Mouse (Mus musculus) T-helper 17 cell (primary cell): ENCODE data around the gene 1700020A23Rik.

Experiments
- in situ Hi-C, 2 experiments: fragments of 300-600 bp; cut with MboI, MseI; formaldehyde crosslinking; loops; 1 replicate in 1 of 2; 2 replicates in 1 of 2; pipeline ENCODE4 v1.15.1; 2025; ENCODE audit warnings: high pct_unique_total_duplicates in 2 of 2

Gene 1700020A23Rik

GRCm38 (mm10) chr2:130411558-130412495, 6.8 kb downstream of the 1700020A23Rik start:
- in situ Hi-C loops, result no loop called here

GRCm38 (mm10) chr2:130412775-130413174, 7.7 kb downstream of the 1700020A23Rik start:
- in situ Hi-C loops, result no loop called here

GRCm38 (mm10) chr2:130414094-130414856, 9.2 kb downstream of the 1700020A23Rik start:
- in situ Hi-C loops, result no loop called here

- in situ Hi-C loops, result loop anchor here (5.0 kb wide), 2 partner anchors 130 to 140 kb away; partner anchors contain the start of gene Idh3b (in 1 of the 2)
These were observed 16.9 kb downstream of the 1700020A23Rik start for GRCm38 (mm10) chr2:130421781-130422620.

- in situ Hi-C loops, result loop anchor here (5.0 kb wide), 2 partner anchors 131 to 141 kb away; partner anchors contain the start of gene Idh3b (in 1 of the 2)
These were observed 18.5 kb downstream of the 1700020A23Rik start for GRCm38 (mm10) chr2:130423397-130424125.

GRCm38 (mm10) chr2:130424126-130424853, 19.2 kb downstream of the 1700020A23Rik start, which contains the start of the genes Vps16 and Pced1a:
TSS of gene Vps16 (plus strand) at chr2:130424339.
TSS of gene Pced1a (minus strand) at chr2:130424701.
- in situ Hi-C loops, result loop anchor here (5.0 kb wide), 2 partner anchors 132 to 142 kb away; partner anchors contain the start of gene Idh3b (in 1 of the 2)

- in situ Hi-C loops, result no loop called here
These were observed 20.1 kb downstream of the 1700020A23Rik start for GRCm38 (mm10) chr2:130425112-130425511.

- in situ Hi-C loops, result loop anchor here in 1 of 2 experiments (10.0 kb wide), 1 partner anchor 125 kb away; no protein-coding TSS in a partner anchor
These were observed 24.8 kb downstream of the 1700020A23Rik start for GRCm38 (mm10) chr2:130429851-130430250.

GRCm38 (mm10) chr2:130430484-130430883, 25.4 kb downstream of the 1700020A23Rik start:
- in situ Hi-C loops, result loop anchor here in 1 of 2 experiments (10.0 kb wide), 1 partner anchor 124 kb away; no protein-coding TSS in a partner anchor

- in situ Hi-C loops, result loop anchor here in 1 of 2 experiments (10.0 kb wide), 1 partner anchor 123 kb away; no protein-coding TSS in a partner anchor
These were observed 27.1 kb downstream of the 1700020A23Rik start for GRCm38 (mm10) chr2:130432157-130432556.

GRCm38 (mm10) chr2:130433152-130433551, 28.1 kb downstream of the 1700020A23Rik start:
- in situ Hi-C loops, result loop anchor here in 1 of 2 experiments (10.0 kb wide), 1 partner anchor 122 kb away; no protein-coding TSS in a partner anchor

GRCm38 (mm10) chr2:130436769-130437168, 31.7 kb downstream of the 1700020A23Rik start:
- in situ Hi-C loops, result loop anchor here in 1 of 2 experiments (10.0 kb wide), 1 partner anchor 118 kb away; no protein-coding TSS in a partner anchor

GRCm38 (mm10) chr2:130438861-130439260, 33.8 kb downstream of the 1700020A23Rik start:
- in situ Hi-C loops, result loop anchor here in 1 of 2 experiments (10.0 kb wide), 1 partner anchor 116 kb away; no protein-coding TSS in a partner anchor

GRCm38 (mm10) chr2:130439840-130440480, 34.9 kb downstream of the 1700020A23Rik start:
- in situ Hi-C loops, result loop anchor here in 1 of 2 experiments (10.0 kb wide), 1 partner anchor 115 kb away; no protein-coding TSS in a partner anchor

GRCm38 (mm10) chr2:130442162-130442561, 37.1 kb downstream of the 1700020A23Rik start:
- in situ Hi-C loops, result no loop called here

- in situ Hi-C loops, result no loop called here
These were observed 43.4 kb downstream of the 1700020A23Rik start for GRCm38 (mm10) chr2:130448449-130448848.

GRCm38 (mm10) chr2:130449021-130449793, 44.1 kb downstream of the 1700020A23Rik start:
- in situ Hi-C loops, result no loop called here
